Mouse (Mus musculus): ENCODE results near the gene Afg3l1.

DNA sequence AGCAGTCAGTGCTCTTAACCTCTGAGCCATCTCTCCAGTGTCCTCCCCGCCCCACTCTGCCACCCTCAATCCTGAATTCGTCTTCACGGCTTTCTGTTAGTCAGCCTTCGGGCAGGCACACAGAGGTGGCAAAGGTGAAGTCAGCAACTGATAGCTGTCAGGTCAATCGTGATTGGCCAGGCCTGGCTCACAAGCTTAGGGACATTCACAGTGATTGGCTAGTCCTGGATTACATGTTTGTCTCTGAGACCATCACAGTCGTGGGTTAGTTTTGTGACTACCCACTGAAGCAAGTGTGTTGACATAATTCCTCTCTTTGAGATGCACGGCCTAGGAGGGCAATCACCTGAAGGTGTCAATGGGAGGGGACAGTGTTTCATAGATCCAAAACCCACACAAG lies 24.4 kb upstream of the Afg3l1 start:
- TF ChIP-seq CTCF (IDR thresholded peaks at IDR 0.05; ENCODE audit: insufficient read depth, low read length), result no peak
- no peak for TF ChIP-seq POLR2A (IDR thresholded peaks at IDR 0.05; ENCODE audit: borderline replicate concordance, extremely low read depth, low read depth, low read length)

Measured in lung, adult 2 months (tissue).